Mouse (Mus musculus) testis, adult 2 months (tissue): ENCODE results near the gene Ube2g2. TPM values are rescaled to one million over a fixed set of nuclear protein-coding genes. Genes with fewer than 3 reads are reported as not detected.

Experiments used
- H3K27ac ChIP-seq: fragments of 200-500 bp; 2 replicates; pipeline ENCODE4 v1.5.1; 2012; ENCODE audit warnings: low read depth, low read length; ENCODE audit not compliant: control insufficient read depth, insufficient read depth
- H3K27me3 ChIP-seq: fragments of 200-500 bp; 2 replicates; pipeline ENCODE4 v1.6.1; 2012; ENCODE audit warnings: mild to moderate bottlenecking, low read length, moderate library complexity; ENCODE audit not compliant: control insufficient read depth, insufficient read depth
- H3K36me3 ChIP-seq: fragments of 200-500 bp; 2 replicates; pipeline ENCODE4 v1.6.1; 2012; ENCODE audit warnings: mild to moderate bottlenecking, low read length; ENCODE audit not compliant: control insufficient read depth, insufficient read depth
- H3K4me1 ChIP-seq: fragments of 200-500 bp; 2 replicates; pipeline ENCODE4 v1.6.1; 2012; ENCODE audit warnings: low read length; ENCODE audit not compliant: control insufficient read depth, insufficient read depth
- H3K4me3 ChIP-seq: fragments of 200-500 bp; 2 replicates; pipeline ENCODE4 v1.5.1; 2012; ENCODE audit warnings: low read depth, mild to moderate bottlenecking, low read length, moderate library complexity, mixed read lengths; ENCODE audit not compliant: control insufficient read depth
- CTCF ChIP-seq: fragments of 200-500 bp; IDR thresholded peaks from 2 replicates; pipeline ENCODE4 v1.5.1; 2012; ENCODE audit warnings: low read depth, mild to moderate bottlenecking, inconsistent platforms, low read length, moderate library complexity; ENCODE audit not compliant: control insufficient read depth, insufficient read depth, insufficient replicate concordance
- POLR2A ChIP-seq: fragments of 200-500 bp; IDR thresholded peaks from 2 replicates; pipeline ENCODE4 v1.6.1; 2012; ENCODE audit warnings: low read depth, mild to moderate bottlenecking, inconsistent platforms, low read length, moderate library complexity; ENCODE audit not compliant: control insufficient read depth
- polyA plus RNA-seq: library from polyadenylated mRNA; depleted of rRNA; stranded (reverse); fragments of >200 nt; gene quantifications from 2 replicates; pipeline ENCODE4 v1.2.3, GENCODE M21; 2012

Gene Ube2g2
- polyA plus RNA-seq, 1 experiment: 66.1 TPM

DNA sequence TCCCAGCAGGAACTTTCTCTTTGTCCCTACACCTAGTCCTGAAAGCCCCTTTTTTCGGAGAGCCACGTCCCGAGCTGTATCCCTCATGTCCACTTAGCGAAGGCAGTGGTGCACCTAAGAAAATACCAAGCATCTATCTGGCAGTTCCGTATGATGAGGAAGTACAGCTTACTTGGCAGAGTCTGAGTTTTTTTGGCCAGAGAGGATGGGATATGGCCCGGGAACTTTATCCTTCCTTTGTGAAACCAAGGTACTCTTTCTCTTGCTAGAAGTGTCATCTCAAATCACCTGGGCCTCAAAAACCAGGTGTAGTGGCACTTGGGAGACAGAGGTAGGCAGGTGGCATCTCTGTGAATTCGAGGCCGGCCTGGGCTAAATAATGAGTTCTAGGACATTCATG lies 529 bp upstream of the Ube2g2 start:
- H3K36me3 ChIP-seq: no peaks in the 10 kb centered on the region

DNA sequence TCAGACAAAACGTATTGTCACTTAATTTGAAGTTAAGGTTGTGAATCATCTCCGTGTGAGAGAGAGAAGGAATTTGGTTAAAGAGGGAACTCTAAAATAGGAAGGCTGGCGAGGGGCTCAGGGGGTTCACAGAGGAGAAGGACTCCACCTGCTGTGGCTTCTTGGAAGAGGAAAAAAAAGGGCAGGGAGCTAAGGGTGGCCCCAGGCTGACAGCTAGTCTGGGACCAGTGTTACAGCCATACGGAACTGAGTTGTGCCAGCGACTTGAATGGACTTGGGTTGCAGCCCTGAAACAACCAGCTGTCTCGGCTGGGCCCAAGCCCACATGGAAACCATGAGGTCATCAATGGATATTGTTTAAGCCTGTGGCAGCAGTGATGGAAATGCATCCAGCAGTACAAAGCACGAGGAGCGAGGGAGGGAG lies 1.0 kb downstream of the Ube2g2 start:
- peak overlapping the region; percentile 91 for H3K27ac ChIP-seq
- H3K4me1 ChIP-seq: peaks cover 17% of the 10 kb centered on the region
- H3K4me3 ChIP-seq: peak overlapping the region; percentile 96
- TF ChIP-seq POLR2A (peak; percentile 56; the same call in 1 of the 2 replicates), CTCF (no peak)
- H3K36me3 ChIP-seq: no peaks in the 10 kb centered on the region; the same call in 1 of the 2 replicates
- no peaks in the 10 kb centered on the region for H3K27me3 ChIP-seq

More for the DNA sequence above, 529 bp upstream of the Ube2g2 start:
- Histone ChIP-seq H3K4me3 (peak overlapping the region; percentile 96), H3K4me1 (peaks cover 17% of the 10 kb centered on the region), H3K27ac (peak overlapping the region; percentile 91), H3K27me3 (no peaks in the 10 kb centered on the region)
- TF ChIP-seq CTCF (no peak), POLR2A (no peak)

GRCm38 (mm10) chr10:77623639-77624400 lies 1.7 kb downstream of the Ube2g2 start:
- Histone ChIP-seq H3K27ac (peak overlapping the region; percentile 78), H3K27me3 (no peaks in the 10 kb centered on the region), H3K4me3 (peak overlapping the region; percentile 96), H3K36me3 (no peaks in the 10 kb centered on the region; the same call in 1 of the 2 replicates), H3K4me1 (peaks cover 17% of the 10 kb centered on the region)
- TF ChIP-seq CTCF: no peak
- TF ChIP-seq POLR2A: no peak

DNA sequence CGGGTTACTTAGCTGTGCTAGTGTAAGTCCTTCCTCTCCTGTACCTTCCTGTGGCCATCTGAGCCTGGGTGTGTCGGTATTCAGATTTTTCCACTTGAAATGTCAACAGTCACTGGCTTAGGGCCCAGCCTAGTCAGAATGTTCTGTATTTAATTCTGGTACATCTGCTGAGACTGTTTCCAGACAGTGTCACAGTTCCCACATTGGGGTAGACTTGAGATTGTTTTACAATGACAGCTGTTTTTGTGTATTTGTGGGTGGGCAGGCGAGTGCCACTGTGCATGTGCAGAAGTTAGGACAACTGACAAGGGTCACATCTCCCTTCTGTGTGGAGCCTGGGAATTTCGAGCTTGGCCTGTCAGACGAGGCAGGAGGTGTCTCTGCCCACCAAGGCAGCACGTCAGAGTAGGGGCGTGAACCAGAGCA lies 2.5 kb downstream of the Ube2g2 start:
- peaks cover 17% of the 10 kb centered on the region for H3K4me1 ChIP-seq
- TF ChIP-seq CTCF (no peak), POLR2A (no peak)
- H3K27ac ChIP-seq: peak overlapping the region; percentile 78
- H3K27me3 ChIP-seq: no peaks in the 10 kb centered on the region
- H3K4me3 ChIP-seq: peak overlapping the region; percentile 72
- H3K36me3 ChIP-seq: no peaks in the 10 kb centered on the region; the same call in 1 of the 2 replicates

- 0 out of 2 replicates have a peak overlapping the region, but pooled peaks have one; percentile 41 for H3K27ac ChIP-seq
- H3K4me1 ChIP-seq: peaks cover 17% of the 10 kb centered on the region
- H3K36me3 ChIP-seq: no peaks in the 10 kb centered on the region; the same call in 1 of the 2 replicates
- H3K4me3 ChIP-seq: no peak overlapping the region
- no peaks in the 10 kb centered on the region for H3K27me3 ChIP-seq
- TF ChIP-seq POLR2A (no peak), CTCF (no peak)
These were observed 4.0 kb downstream of the Ube2g2 start for GRCm38 (mm10) chr10:77626036-77626435.

GRCm38 (mm10) chr10:77626591-77626990 lies 4.5 kb downstream of the Ube2g2 start:
- peaks cover 15% of the 10 kb centered on the region for H3K4me1 ChIP-seq
- H3K4me3 ChIP-seq: no peak overlapping the region
- no peak overlapping the region for H3K27ac ChIP-seq
- TF ChIP-seq CTCF (no peak), POLR2A (no peak)
- H3K27me3 ChIP-seq: no peaks in the 10 kb centered on the region
- H3K36me3 ChIP-seq: peaks cover 2% of the 10 kb centered on the region; the same call in 1 of the 2 replicates

DNA sequence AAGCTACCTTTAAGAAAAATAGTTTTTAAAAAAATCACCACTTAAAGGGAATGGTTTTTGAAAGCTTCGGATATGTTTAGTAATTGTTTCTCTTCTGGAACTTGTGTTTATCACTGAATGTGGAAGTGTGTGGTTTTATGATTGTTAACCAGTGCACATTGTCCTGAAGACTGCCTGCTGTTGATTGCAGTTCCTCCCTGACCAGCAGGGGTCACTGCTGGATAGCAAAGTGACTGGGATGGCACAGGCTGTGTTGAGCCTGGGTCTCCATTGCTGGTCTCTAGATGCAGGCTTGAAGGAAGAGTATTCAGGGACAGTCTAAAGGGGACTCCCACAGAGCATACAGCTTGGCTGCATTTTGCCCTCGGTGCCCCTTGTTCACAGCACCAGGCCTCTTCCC lies 5.4 kb downstream of the Ube2g2 start:
- no peak overlapping the region for H3K4me3 ChIP-seq
- no peak overlapping the region for H3K27ac ChIP-seq
- TF ChIP-seq CTCF: peak; percentile 90; the same call in 1 of the 2 replicates
- TF ChIP-seq POLR2A: no peak
- H3K36me3 ChIP-seq: peaks cover 2% of the 10 kb centered on the region; the same call in 1 of the 2 replicates
- H3K27me3 ChIP-seq: no peaks in the 10 kb centered on the region
- peaks cover 12% of the 10 kb centered on the region for H3K4me1 ChIP-seq
